Mouse (Mus musculus) cerebellum, adult 2 months (tissue): ENCODE measurements around the gene Phf2.

Source experiments
- CTCF ChIP-seq: fragments of 200-500 bp; IDR thresholded peaks from 2 replicates; pipeline ENCODE4 v1.5.1; 2011; ENCODE audit warnings: low read depth, mild to moderate bottlenecking, control low read depth, low read length, moderate library complexity, borderline replicate concordance; ENCODE audit not compliant: insufficient read depth
- POLR2A ChIP-seq: fragments of 200-500 bp; IDR thresholded peaks from 2 replicates; pipeline ENCODE4 v1.6.1; 2011; ENCODE audit warnings: low read length, control low read depth, borderline replicate concordance; ENCODE audit not compliant: insufficient read depth

DNA sequence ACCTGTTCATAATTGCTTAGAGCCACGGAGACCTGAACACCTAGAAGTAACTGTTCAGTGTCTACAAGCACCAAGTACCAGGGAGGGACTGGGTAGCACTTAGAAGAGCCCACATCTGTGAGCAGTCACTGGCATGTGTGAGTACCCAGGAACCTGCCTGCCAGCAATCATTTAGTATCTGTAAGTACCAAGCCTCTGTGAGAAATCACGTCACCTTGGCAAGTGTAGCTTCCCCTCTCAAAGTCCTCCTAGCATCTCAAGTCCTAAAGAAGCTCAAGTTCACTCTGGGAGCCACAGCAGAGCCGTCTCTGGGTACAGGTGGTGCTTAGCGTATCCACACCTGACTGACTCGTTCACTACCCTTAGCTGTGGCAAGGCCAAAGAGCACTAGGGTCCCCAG lies 19.2 kb downstream of the Phf2 start:
- no peak for TF ChIP-seq POLR2A
- no peak for TF ChIP-seq CTCF
